Mouse (Mus musculus): ENCODE measurements around the gene Apoc1. TPM values are rescaled to one million over a fixed set of nuclear protein-coding genes. Genes with fewer than 3 reads are reported as not detected.

Gene Apoc1
- polyA plus RNA-seq, 1 experiment from 2014 or later, result 20.7 TPM

- Histone ChIP-seq H3K36me3 (peaks cover 88% of the 10 kb centered on the region), H3K9ac (no peak overlapping the region), H3K27ac (no peak overlapping the region), H3K9me3 (replicated peaks) (no peaks in the 10 kb centered on the region), H3K4me1 (no peaks in the 10 kb centered on the region), H3K4me3 (replicated peaks) (no peak overlapping the region), H3K27me3 (no peaks in the 10 kb centered on the region), H3K4me2 (no peak overlapping the region)
- 90% methylated on average over 6 of the region's 6 CpGs for WGBS
- no peak for ATAC-seq (replicated peaks; ENCODE audit: low FRiP score)
These were observed 41.2 kb downstream of the Apoc1 start for GRCm38 (mm10) chr7:19651063-19651786.

- peaks cover 100% of the 10 kb centered on the region for H3K36me3 ChIP-seq
- 95% methylated on average over 4 of the region's 4 CpGs for WGBS
These were observed 51.2 kb downstream of the Apoc1 start for GRCm38 (mm10) chr7:19641223-19641622.

More at GRCm38 (mm10) chr7:19641223-19641622, 51.2 kb downstream of the Apoc1 start:
- H3K9me3 ChIP-seq (replicated peaks), result no peaks in the 10 kb centered on the region
- H3K4me3 ChIP-seq (replicated peaks), result no peak overlapping the region
- H3K27ac ChIP-seq, result no peak overlapping the region
- no peaks in the 10 kb centered on the region for H3K4me1 ChIP-seq
- no peaks in the 10 kb centered on the region for H3K27me3 ChIP-seq
- no peak overlapping the region for H3K4me2 ChIP-seq
- H3K9ac ChIP-seq, result no peak overlapping the region
- no peak for ATAC-seq (replicated peaks; ENCODE audit: low FRiP score)

Other genes with a start within 250 kb of the Apoc1 start
- gene Mark4, start 233.8 kb downstream of the Apoc1 start, polyA plus RNA-seq (2015; fragmentation: Nextera tagmentation; extraction: Ambion mirVana), result 6.6 and 9.4 TPM in 2 replicates
- gene Exoc3l2, start 229.3 kb downstream of the Apoc1 start, polyA plus RNA-seq (2015; fragmentation: Nextera tagmentation; extraction: Ambion mirVana), result 3.0 TPM in 2 replicates
- gene Bloc1s3, start 184.3 kb downstream of the Apoc1 start, polyA plus RNA-seq (2015; fragmentation: Nextera tagmentation; extraction: Ambion mirVana), result 2.3 and 2.6 TPM in 2 replicates
- gene Trappc6a, start 184.3 kb downstream of the Apoc1 start, polyA plus RNA-seq (2015; fragmentation: Nextera tagmentation; extraction: Ambion mirVana), result 76.2 and 81.2 TPM in 2 replicates
- 0.10 and 0.15 TPM in 2 replicates for gene Nkpd1, start 174.8 kb downstream of the Apoc1 start, polyA plus RNA-seq (2015; fragmentation: Nextera tagmentation; extraction: Ambion mirVana)
- gene Ppp1r37, start 129.6 kb downstream of the Apoc1 start, polyA plus RNA-seq (2015; fragmentation: Nextera tagmentation; extraction: Ambion mirVana), result 21.3 and 24.4 TPM in 2 replicates
- gene Zfp296, start 115.4 kb downstream of the Apoc1 start, polyA plus RNA-seq (2015; fragmentation: Nextera tagmentation; extraction: Ambion mirVana), result 0.55 and 0.66 TPM in 2 replicates
- 148 and 161 TPM in 2 replicates for gene Gemin7, start 115.1 kb downstream of the Apoc1 start, polyA plus RNA-seq (2015; fragmentation: Nextera tagmentation; extraction: Ambion mirVana)
- gene Clasrp, start 88.2 kb downstream of the Apoc1 start, polyA plus RNA-seq (2015; fragmentation: Nextera tagmentation; extraction: Ambion mirVana), result 50.6 and 58.6 TPM in 2 replicates
- gene Relb, start 63.2 kb downstream of the Apoc1 start, polyA plus RNA-seq (2015; fragmentation: Nextera tagmentation; extraction: Ambion mirVana), result 8.8 and 10.0 TPM in 2 replicates
- 81.9 and 91.5 TPM in 2 replicates for gene Clptm1, start 27.6 kb downstream of the Apoc1 start, polyA plus RNA-seq (2015; fragmentation: Nextera tagmentation; extraction: Ambion mirVana)
- 8.8 and 13.1 TPM in 2 replicates for gene Apoc2, start 14.7 kb downstream of the Apoc1 start, polyA plus RNA-seq (2015; fragmentation: Nextera tagmentation; extraction: Ambion mirVana)
- 2.5 TPM in 1 of 2 replicates, not detected in the other for gene Gm44805, start 11.2 kb downstream of the Apoc1 start, polyA plus RNA-seq (2015; fragmentation: Nextera tagmentation; extraction: Ambion mirVana)
- gene Apoc4, start 11.2 kb downstream of the Apoc1 start, polyA plus RNA-seq (2015; fragmentation: Nextera tagmentation; extraction: Ambion mirVana), result 2.3 and 6.6 TPM in 2 replicates
- 259 and 340 TPM in 2 replicates for gene Apoe, start 6.5 kb upstream of the Apoc1 start, polyA plus RNA-seq (2015; fragmentation: Nextera tagmentation; extraction: Ambion mirVana)
- gene Tomm40, start 22.8 kb upstream of the Apoc1 start, polyA plus RNA-seq (2015; fragmentation: Nextera tagmentation; extraction: Ambion mirVana), result 168 and 177 TPM in 2 replicates
- gene Nectin2, start 57.8 kb upstream of the Apoc1 start, polyA plus RNA-seq (2015; fragmentation: Nextera tagmentation; extraction: Ambion mirVana), result 130 and 138 TPM in 2 replicates
- gene Bcam, start 78.4 kb upstream of the Apoc1 start, polyA plus RNA-seq (2015; fragmentation: Nextera tagmentation; extraction: Ambion mirVana), result 244 and 257 TPM in 2 replicates
- 8.3 and 9.1 TPM in 2 replicates for gene Cblc, start 104.1 kb upstream of the Apoc1 start, polyA plus RNA-seq (2015; fragmentation: Nextera tagmentation; extraction: Ambion mirVana)
- 3.9 and 4.9 TPM in 2 replicates for gene Bcl3, start 130.1 kb upstream of the Apoc1 start, polyA plus RNA-seq (2015; fragmentation: Nextera tagmentation; extraction: Ambion mirVana)
- 0.16 TPM in 1 of 2 replicates, not detected in the other for gene Gm19345, start 159.3 kb upstream of the Apoc1 start, polyA plus RNA-seq (2015; fragmentation: Nextera tagmentation; extraction: Ambion mirVana)
- gene Ceacam16, start 168.6 kb upstream of the Apoc1 start, polyA plus RNA-seq (2015; fragmentation: Nextera tagmentation; extraction: Ambion mirVana), result not detected in 2 replicates
- gene Ceacam19, start 195.3 kb upstream of the Apoc1 start, polyA plus RNA-seq (2015; fragmentation: Nextera tagmentation; extraction: Ambion mirVana), result 0.09 TPM in 1 of 2 replicates, not detected in the other
- 13.7 and 13.9 TPM in 2 replicates for gene Pvr, start 228.5 kb upstream of the Apoc1 start, polyA plus RNA-seq (2015; fragmentation: Nextera tagmentation; extraction: Ambion mirVana)

All from kidney, embryonic 15.5 days (tissue).